Mouse (Mus musculus) stomach, embryonic 14.5 days (tissue): ENCODE data around the gene Has1. TPM values are rescaled to one million over a fixed set of nuclear protein-coding genes. Genes with fewer than 3 reads are reported as not detected.

Source experiments
- ATAC-seq: fragments of 200-750 bp; cut with Nextera tagmentation; 2 replicates; pipeline ENCODE4 v1.8.0; 2017; ENCODE audit warnings: low read depth, moderate TSS enrichment; ENCODE audit not compliant: insufficient number of reproducible peaks, insufficient read depth, low FRiP score
- H3K27ac ChIP-seq: fragments of 300-500 bp; sonication (generic); 2 replicates; pipeline ENCODE4 v1.5.1; 2014; ENCODE audit warnings: mild to moderate bottlenecking, low read length, moderate library complexity, mixed read lengths
- H3K27me3 ChIP-seq: fragments of 300-500 bp; sonication (generic); 2 replicates; pipeline ENCODE4 v1.6.1; 2014; ENCODE audit warnings: low read length, control low read depth, mixed read lengths; ENCODE audit not compliant: control insufficient read depth, insufficient read depth
- H3K36me3 ChIP-seq: fragments of 300-500 bp; sonication (generic); 2 replicates; pipeline ENCODE4 v1.6.1; 2014; ENCODE audit warnings: mild to moderate bottlenecking, control low read depth, low read length, moderate library complexity, mixed read lengths; ENCODE audit not compliant: control insufficient read depth, insufficient read depth
- H3K4me1 ChIP-seq: fragments of 300-500 bp; sonication (generic); 2 replicates; pipeline ENCODE4 v1.6.1; 2014; ENCODE audit warnings: low read length, control low read depth, mixed read lengths; ENCODE audit not compliant: control insufficient read depth, insufficient read depth
- H3K4me2 ChIP-seq: fragments of 300-500 bp; sonication (generic); replicated peaks from 2 replicates; pipeline ENCODE4 v1.6.1; 2014; ENCODE audit warnings: low read depth, low read length, control low read depth
- H3K4me3 ChIP-seq: fragments of 300-500 bp; sonication (generic); 2 replicates; pipeline ENCODE4 v1.5.1; 2014; ENCODE audit warnings: low read depth, low read length, control low read depth
- H3K9ac ChIP-seq: fragments of 300-500 bp; sonication (generic); replicated peaks from 2 replicates; pipeline ENCODE4 v1.6.1; 2014; ENCODE audit warnings: low read depth, mild to moderate bottlenecking, control low read depth, low read length, moderate library complexity, mixed read lengths
- H3K9me3 ChIP-seq: fragments of 300-500 bp; sonication (generic); 2 replicates; pipeline ENCODE4 v1.6.1; 2016; ENCODE audit warnings: low read depth, low read length, control low read depth; ENCODE audit not compliant: control insufficient read depth
- WGBS: fragments of 180-500 bp; shearing (Covaris S2); extraction: QIAGEN DNeasy Blood & Tissue Kit; methylation state at CpG from one replicate; pipeline ENCODE4 v1.1.7; 2014; 5-methylcytosine and 5-hydroxymethylcytosine counted together
- polyA plus RNA-seq: library from polyadenylated mRNA; unstranded; fragments of >200 nt; fragmentation: Nextera tagmentation; extraction: Ambion mirVana; gene quantifications from 2 replicates; pipeline ENCODE4 v1.2.1, GENCODE M21; 2014

The Has1 gene
- polyA plus RNA-seq, 1 experiment from 2014 or later: 4.0 TPM

GRCm38 (mm10) chr17:17879347-17879746, 24.3 kb upstream of the Has1 start:
- ATAC-seq: no peak
- no peaks in the 10 kb centered on the region for H3K9me3 ChIP-seq
- H3K36me3 ChIP-seq: no peaks in the 10 kb centered on the region
- H3K9ac ChIP-seq: no peak overlapping the region
- H3K4me1 ChIP-seq: no peaks in the 10 kb centered on the region
- WGBS: 85% methylated on average over 1 of the region's 1 CpGs
- H3K4me3 ChIP-seq: no peak overlapping the region
- no peak overlapping the region for H3K27ac ChIP-seq
- no peaks in the 10 kb centered on the region for H3K27me3 ChIP-seq
- H3K4me2 ChIP-seq: no peak overlapping the region

GRCm38 (mm10) chr17:17871697-17872096, 16.7 kb upstream of the Has1 start:
- Histone ChIP-seq H3K4me1 (no peaks in the 10 kb centered on the region), H3K9me3 (no peaks in the 10 kb centered on the region), H3K4me2 (no peak overlapping the region), H3K4me3 (no peak overlapping the region), H3K36me3 (no peaks in the 10 kb centered on the region), H3K9ac (no peak overlapping the region), H3K27ac (no peak overlapping the region), H3K27me3 (no peaks in the 10 kb centered on the region)
- ATAC-seq: no peak
- 91% methylated on average over 2 of the region's 2 CpGs for WGBS

GRCm38 (mm10) chr17:17870892-17871550, 16.0 kb upstream of the Has1 start:
- 85% methylated on average over 2 of the region's 2 CpGs for WGBS
- ATAC-seq: no peak
- no peak overlapping the region for H3K9ac ChIP-seq

GRCm38 (mm10) chr17:17866801-17867469, 11.9 kb upstream of the Has1 start:
- ATAC-seq: no peak
- WGBS: 86% methylated on average over 11 of the region's 11 CpGs
- Histone ChIP-seq H3K4me2 (no peak overlapping the region), H3K4me1 (no peaks in the 10 kb centered on the region), H3K9me3 (no peaks in the 10 kb centered on the region), H3K36me3 (peaks cover 11% of the 10 kb centered on the region; the same call in 1 of the 2 replicates), H3K4me3 (no peak overlapping the region), H3K9ac (no peak overlapping the region), H3K27me3 (no peaks in the 10 kb centered on the region), H3K27ac (no peak overlapping the region)

More at GRCm38 (mm10) chr17:17870892-17871550, 16.0 kb upstream of the Has1 start:
- Histone ChIP-seq H3K27ac (no peak overlapping the region), H3K9me3 (no peaks in the 10 kb centered on the region), H3K36me3 (no peaks in the 10 kb centered on the region), H3K4me2 (no peak overlapping the region), H3K4me1 (no peaks in the 10 kb centered on the region), H3K27me3 (no peaks in the 10 kb centered on the region), H3K4me3 (no peak overlapping the region)

- H3K9me3 ChIP-seq: no peaks in the 10 kb centered on the region
- ATAC-seq: no peak
- WGBS: 61% methylated on average over 2 of the region's 2 CpGs
Observed at GRCm38 (mm10) chr17:17865168-17865567, 10.2 kb upstream of the Has1 start.

GRCm38 (mm10) chr17:17862360-17862759, 7.4 kb upstream of the Has1 start:
- ATAC-seq: no peak
- H3K9me3 ChIP-seq: no peaks in the 10 kb centered on the region

More at GRCm38 (mm10) chr17:17865168-17865567, 10.2 kb upstream of the Has1 start:
- Histone ChIP-seq H3K27me3 (no peaks in the 10 kb centered on the region), H3K9ac (no peak overlapping the region), H3K4me2 (no peak overlapping the region), H3K36me3 (peaks cover 11% of the 10 kb centered on the region; the same call in 1 of the 2 replicates), H3K4me3 (no peak overlapping the region), H3K27ac (no peak overlapping the region), H3K4me1 (no peaks in the 10 kb centered on the region)

GRCm38 (mm10) chr17:17860110-17860509, 5.1 kb upstream of the Has1 start:
- no peak for ATAC-seq
- 86% methylated on average over 3 of the region's 3 CpGs for WGBS
- Histone ChIP-seq H3K36me3 (peaks cover 11% of the 10 kb centered on the region; the same call in 1 of the 2 replicates), H3K4me3 (no peak overlapping the region), H3K4me2 (no peak overlapping the region), H3K9me3 (no peaks in the 10 kb centered on the region), H3K27ac (no peak overlapping the region), H3K4me1 (no peaks in the 10 kb centered on the region), H3K9ac (no peak overlapping the region), H3K27me3 (no peaks in the 10 kb centered on the region)

More at GRCm38 (mm10) chr17:17862360-17862759, 7.4 kb upstream of the Has1 start:
- H3K27me3 ChIP-seq: no peaks in the 10 kb centered on the region
- H3K27ac ChIP-seq: no peak overlapping the region
- no peak overlapping the region for H3K4me3 ChIP-seq
- H3K9ac ChIP-seq: no peak overlapping the region
- no peak overlapping the region for H3K4me2 ChIP-seq
- H3K36me3 ChIP-seq: peaks cover 11% of the 10 kb centered on the region; the same call in 1 of the 2 replicates
- H3K4me1 ChIP-seq: no peaks in the 10 kb centered on the region
- 69% methylated on average over 1 of the region's 1 CpGs for WGBS

- H3K9ac ChIP-seq: no peak overlapping the region
- H3K27me3 ChIP-seq: no peaks in the 10 kb centered on the region
- peaks cover 4% of the 10 kb centered on the region; the same call in 1 of the 2 replicates for H3K36me3 ChIP-seq
- H3K4me3 ChIP-seq: no peak overlapping the region
- H3K9me3 ChIP-seq: no peaks in the 10 kb centered on the region
- no peaks in the 10 kb centered on the region for H3K4me1 ChIP-seq
- WGBS: 85% methylated on average over 1 of the region's 1 CpGs
- no peak overlapping the region for H3K4me2 ChIP-seq
- no peak for ATAC-seq
- no peak overlapping the region for H3K27ac ChIP-seq
Observed at GRCm38 (mm10) chr17:17857446-17857845, 2.4 kb upstream of the Has1 start.
